Mouse (Mus musculus) heart, postnatal 0 days (tissue): ENCODE measurements around the gene Emilin2.

Experiments
- CTCF ChIP-seq: IDR thresholded peaks from 2 replicates; pipeline ENCODE4 v1.5.1; 2016; ENCODE audit warnings: antibody characterized with exemption, control low read depth, low read depth
- EP300 ChIP-seq: IDR thresholded peaks from 2 replicates; pipeline ENCODE4 v1.6.1; 2016; ENCODE audit warnings: antibody characterized with exemption, low read depth

DNA sequence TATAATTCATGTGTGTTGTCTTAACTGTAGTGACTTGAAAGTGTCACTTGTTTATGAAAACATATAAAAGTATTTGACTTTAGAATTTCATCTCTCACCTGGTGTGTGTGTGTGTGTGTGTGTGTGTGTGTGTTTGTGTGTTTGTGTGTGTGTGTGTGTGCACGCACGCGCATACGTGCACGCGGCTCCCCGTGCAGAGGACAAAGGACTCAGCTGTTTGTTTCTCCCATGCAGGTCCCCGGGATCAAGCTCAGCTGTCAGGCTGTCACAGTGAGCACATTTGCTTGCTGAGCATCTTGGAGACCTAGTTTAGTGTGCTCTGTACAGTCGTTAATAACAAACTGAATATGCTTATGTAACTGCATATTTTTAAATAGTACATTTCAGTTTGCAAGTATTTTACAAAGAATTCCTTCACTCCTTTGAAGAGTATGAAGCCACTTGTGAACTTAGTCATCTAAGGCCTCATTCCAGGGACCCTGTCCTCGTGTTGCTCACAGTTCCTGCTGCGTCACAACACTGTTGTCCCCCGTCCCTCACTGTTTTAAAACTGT is 77.7 kb downstream of the Emilin2 start:
- TF ChIP-seq CTCF (no peak), EP300 (no peak)
